Mouse (Mus musculus) small intestine, adult 2 months (tissue): ENCODE measurements around the gene Gm28635.

Experiments used
- CTCF ChIP-seq: fragments of 200-500 bp; IDR thresholded peaks from 2 replicates; pipeline ENCODE4 v1.5.1; 2012; ENCODE audit warnings: low read depth, mild to moderate bottlenecking, control low read depth, inconsistent platforms, low read length, moderate library complexity, mixed read lengths; ENCODE audit not compliant: insufficient replicate concordance, insufficient read length; ENCODE audit errors: extremely low read depth
- POLR2A ChIP-seq: fragments of 200-500 bp; IDR thresholded peaks from 2 replicates; pipeline ENCODE4 v1.6.1; 2012; ENCODE audit warnings: low read depth, mild to moderate bottlenecking, control low read depth, inconsistent platforms, low read length, moderate library complexity

GRCm38 (mm10) chr2:84623428-84624119 is 54.3 kb downstream of the Gm28635 start:
- TF ChIP-seq CTCF, result no peak
- no peak for TF ChIP-seq POLR2A
